Mouse (Mus musculus): Measurements from ENCODE around the gene Sptlc2. TPM values are rescaled to one million over a fixed set of nuclear protein-coding genes. Genes with fewer than 3 reads are reported as not detected.
"Not testable (repeated sequence)": the region's sequence is repeated elsewhere in the genome, so short reads cannot be mapped to it uniquely, and the experiment has no call there.

The Sptlc2 gene
- total and polyA plus RNA-seq, 2 experiments = 6.5 to 14.4 TPM

- no peak overlapping the region for H3K9ac ChIP-seq (ENCODE audit: low read depth, low read length)
- H3K4me3 ChIP-seq (ENCODE audit: insufficient read depth, low read depth, low read length) = no peak overlapping the region
- H3K27ac ChIP-seq (replicated peaks; ENCODE audit: insufficient read depth, low read depth, low read length) = no peak overlapping the region
- TF ChIP-seq POLR2A (IDR thresholded peaks at IDR 0.05; ENCODE audit: extremely low read depth, insufficient read depth, low read length) = no peak
- no peak for TF ChIP-seq CTCF (IDR thresholded peaks at IDR 0.05; ENCODE audit: low read depth, low read length)
- H3K4me1 ChIP-seq (ENCODE audit: control insufficient read depth, insufficient read depth, low read length) = no peaks in the 10 kb centered on the region
- WGBS = 86% methylated on average over 4 of the region's 4 CpGs
- no peak for DNase-seq (ENCODE audit: extremely low read depth, low read depth, low spot score)
- H3K36me3 ChIP-seq (ENCODE audit: control insufficient read depth, insufficient read depth, low read length) = peaks cover 5% of the 10 kb centered on the region; the same call in 1 of the 2 replicates
- H3K79me2 ChIP-seq (ENCODE audit: control insufficient read depth, insufficient read depth, low read length) = no peaks in the 10 kb centered on the region
- no peaks in the 10 kb centered on the region for H3K27me3 ChIP-seq (ENCODE audit: control insufficient read depth, insufficient read depth, low read length)
These were observed 60.1 kb downstream of the Sptlc2 start for GRCm38 (mm10) chr12:87328025-87328424.

DNA sequence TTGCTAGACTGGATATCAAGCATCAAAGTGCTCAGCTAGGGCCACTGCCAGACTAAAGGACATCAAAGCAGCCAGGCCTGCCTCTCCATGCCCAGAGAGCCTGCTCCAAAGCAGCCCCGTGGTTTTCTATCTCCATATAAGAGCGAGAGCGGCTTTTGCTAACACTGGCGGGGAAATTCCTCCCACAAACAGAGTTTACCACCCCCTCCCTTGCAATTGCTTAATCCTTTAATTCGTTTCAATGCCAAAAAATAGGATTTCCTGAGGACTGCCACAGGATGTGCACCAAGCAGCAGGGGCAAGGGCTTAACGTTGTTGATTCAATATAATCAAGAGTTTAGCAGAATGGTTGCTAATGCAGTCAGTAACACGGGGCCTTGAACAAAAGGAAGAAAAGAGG, 60.5 kb downstream of the Sptlc2 start:
- no peak overlapping the region for H3K27ac ChIP-seq (replicated peaks; ENCODE audit: insufficient read depth, low read depth, low read length)
- no peaks in the 10 kb centered on the region for H3K4me1 ChIP-seq (ENCODE audit: control insufficient read depth, insufficient read depth, low read length)
- no peak for DNase-seq (ENCODE audit: extremely low read depth, low read depth, low spot score)
- no peaks in the 10 kb centered on the region for H3K79me2 ChIP-seq (ENCODE audit: control insufficient read depth, insufficient read depth, low read length)
- no peak for TF ChIP-seq CTCF (IDR thresholded peaks at IDR 0.05; ENCODE audit: low read depth, low read length)
- TF ChIP-seq POLR2A (IDR thresholded peaks at IDR 0.05; ENCODE audit: extremely low read depth, insufficient read depth, low read length) = no peak
- H3K4me3 ChIP-seq (ENCODE audit: insufficient read depth, low read depth, low read length) = no peak overlapping the region
- H3K9ac ChIP-seq (ENCODE audit: low read depth, low read length) = no peak overlapping the region
- H3K36me3 ChIP-seq (ENCODE audit: control insufficient read depth, insufficient read depth, low read length) = peaks cover 5% of the 10 kb centered on the region; the same call in 1 of the 2 replicates
- H3K27me3 ChIP-seq (ENCODE audit: control insufficient read depth, insufficient read depth, low read length) = no peaks in the 10 kb centered on the region
- 22% methylated on average over 7 of the region's 7 CpGs for WGBS

DNA sequence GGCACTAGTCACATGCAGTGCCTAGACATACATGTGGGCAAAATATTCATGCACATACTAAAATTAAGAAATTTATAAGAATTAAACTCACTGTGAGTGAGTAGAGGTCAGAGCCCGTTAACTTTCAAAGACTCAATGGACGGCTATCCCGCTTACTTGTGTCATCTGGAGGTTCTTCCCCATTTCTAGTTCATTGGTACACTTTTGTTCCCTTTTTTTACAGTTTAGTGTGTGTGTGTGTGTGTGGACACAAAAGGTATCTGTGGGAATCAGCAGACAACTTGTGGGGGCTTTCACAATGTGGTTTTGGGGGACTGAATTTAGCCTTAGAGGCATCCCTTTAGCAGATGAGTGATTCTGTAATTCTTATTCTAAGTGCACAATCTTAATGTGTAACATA, 62.7 kb downstream of the Sptlc2 start:
- Histone ChIP-seq H3K27ac (replicated peaks; ENCODE audit: insufficient read depth, low read depth, low read length) (no peak overlapping the region), H3K36me3 (ENCODE audit: control insufficient read depth, insufficient read depth, low read length) (peaks cover 5% of the 10 kb centered on the region), H3K4me3 (ENCODE audit: insufficient read depth, low read depth, low read length) (no peak overlapping the region), H3K9ac (ENCODE audit: low read depth, low read length) (no peak overlapping the region), H3K4me1 (ENCODE audit: control insufficient read depth, insufficient read depth, low read length) (no peaks in the 10 kb centered on the region), H3K79me2 (ENCODE audit: control insufficient read depth, insufficient read depth, low read length) (no peaks in the 10 kb centered on the region), H3K27me3 (ENCODE audit: control insufficient read depth, insufficient read depth, low read length) (no peaks in the 10 kb centered on the region)
- no peak for DNase-seq (ENCODE audit: extremely low read depth, low read depth, low spot score)
- no peak for TF ChIP-seq CTCF (IDR thresholded peaks at IDR 0.05; ENCODE audit: low read depth, low read length)
- no peak for TF ChIP-seq POLR2A (IDR thresholded peaks at IDR 0.05; ENCODE audit: extremely low read depth, insufficient read depth, low read length)
- WGBS = 89% methylated on average over 3 of the region's 3 CpGs

DNA sequence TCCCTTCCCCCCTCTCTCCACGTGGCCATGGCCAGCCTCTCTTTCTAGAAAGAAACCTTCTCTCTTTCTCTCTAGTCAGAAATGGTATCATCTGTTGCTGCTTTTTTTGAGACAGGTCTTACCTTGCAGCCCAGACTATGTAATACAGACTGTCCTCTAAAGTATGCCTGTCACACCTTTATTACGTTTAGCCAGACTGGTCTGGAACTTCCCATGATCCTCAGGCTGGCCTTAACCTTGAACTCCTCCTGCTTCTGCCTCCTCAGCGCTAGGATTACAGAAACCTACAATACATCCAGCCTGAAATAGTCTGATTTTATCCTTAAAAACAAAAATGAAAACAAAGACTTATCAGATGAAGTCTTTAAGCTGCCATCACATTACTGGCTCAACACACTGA, 68.9 kb downstream of the Sptlc2 start:
- no peaks in the 10 kb centered on the region for H3K4me1 ChIP-seq (ENCODE audit: control insufficient read depth, insufficient read depth, low read length)
- no peak overlapping the region for H3K4me3 ChIP-seq (ENCODE audit: insufficient read depth, low read depth, low read length)
- H3K79me2 ChIP-seq (ENCODE audit: control insufficient read depth, insufficient read depth, low read length) = no peaks in the 10 kb centered on the region
- TF ChIP-seq CTCF (IDR thresholded peaks at IDR 0.05; ENCODE audit: low read depth, low read length) = no peak
- TF ChIP-seq POLR2A (IDR thresholded peaks at IDR 0.05; ENCODE audit: extremely low read depth, insufficient read depth, low read length) = no peak
- H3K27me3 ChIP-seq (ENCODE audit: control insufficient read depth, insufficient read depth, low read length) = no peaks in the 10 kb centered on the region
- peaks cover 3% of the 10 kb centered on the region for H3K36me3 ChIP-seq (ENCODE audit: control insufficient read depth, insufficient read depth, low read length)
- DNase-seq (ENCODE audit: extremely low read depth, low read depth, low spot score) = no peak
- H3K9ac ChIP-seq (ENCODE audit: low read depth, low read length) = no peak overlapping the region
- no peak overlapping the region for H3K27ac ChIP-seq (replicated peaks; ENCODE audit: insufficient read depth, low read depth, low read length)
- 84% methylated on average over 3 of the region's 3 CpGs for WGBS

DNA sequence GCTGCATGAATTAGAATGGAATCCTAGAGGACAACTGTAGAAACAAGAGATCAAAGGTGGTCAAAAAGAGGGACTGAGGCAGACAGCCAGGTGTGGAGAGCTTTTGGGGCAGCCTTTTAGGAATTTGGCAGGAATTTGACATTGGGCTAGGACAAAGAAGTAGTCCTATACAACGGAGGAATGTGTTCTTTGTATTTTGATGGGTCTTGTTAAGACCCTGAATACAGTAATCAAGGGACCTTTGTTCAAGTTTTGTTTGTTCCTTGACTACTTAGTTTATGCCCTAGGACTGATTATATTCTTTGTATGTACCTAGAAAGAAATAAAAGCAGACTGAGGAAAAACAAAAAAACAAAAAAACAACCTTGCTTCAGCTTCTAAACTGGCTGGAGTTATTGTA, 70.2 kb downstream of the Sptlc2 start:
- H3K36me3 ChIP-seq (ENCODE audit: control insufficient read depth, insufficient read depth, low read length) = no peaks in the 10 kb centered on the region; the same call in none of the 2 replicates
- no peak for DNase-seq (ENCODE audit: extremely low read depth, low read depth, low spot score)
- no peak overlapping the region for H3K27ac ChIP-seq (replicated peaks; ENCODE audit: insufficient read depth, low read depth, low read length)
- H3K4me3 ChIP-seq (ENCODE audit: insufficient read depth, low read depth, low read length) = no peak overlapping the region
- no peaks in the 10 kb centered on the region for H3K79me2 ChIP-seq (ENCODE audit: control insufficient read depth, insufficient read depth, low read length)
- H3K27me3 ChIP-seq (ENCODE audit: control insufficient read depth, insufficient read depth, low read length) = no peaks in the 10 kb centered on the region
- no peaks in the 10 kb centered on the region for H3K4me1 ChIP-seq (ENCODE audit: control insufficient read depth, insufficient read depth, low read length)
- WGBS = 98% methylated on average over 1 of the region's 1 CpGs
- H3K9ac ChIP-seq (ENCODE audit: low read depth, low read length) = no peak overlapping the region
- TF ChIP-seq CTCF (IDR thresholded peaks at IDR 0.05; ENCODE audit: low read depth, low read length) (no peak), POLR2A (IDR thresholded peaks at IDR 0.05; ENCODE audit: extremely low read depth, insufficient read depth, low read length) (no peak)

DNA sequence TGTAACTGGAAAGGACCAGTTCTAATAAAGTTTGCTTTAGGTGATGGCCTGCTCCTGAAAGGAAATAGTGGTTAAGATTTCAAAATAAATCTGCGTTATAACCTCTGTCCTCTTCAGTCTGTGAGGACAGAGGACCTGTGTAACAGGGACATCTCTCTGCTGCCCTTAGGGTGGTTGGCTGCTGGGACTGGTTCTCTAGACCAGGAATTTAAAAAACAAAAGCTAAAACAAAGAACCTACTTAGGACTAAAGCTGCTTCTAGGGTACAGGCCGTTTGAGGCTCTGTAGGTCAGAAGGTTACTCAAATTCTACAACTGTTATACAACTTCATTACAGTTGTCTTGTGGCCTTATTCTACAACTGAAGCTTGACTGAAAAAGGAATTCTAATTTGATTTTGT, 75.1 kb downstream of the Sptlc2 start:
- Histone ChIP-seq H3K36me3 (ENCODE audit: control insufficient read depth, insufficient read depth, low read length) (peaks cover 18% of the 10 kb centered on the region; the same call in 1 of the 2 replicates), H3K9ac (ENCODE audit: low read depth, low read length) (no peak overlapping the region), H3K79me2 (ENCODE audit: control insufficient read depth, insufficient read depth, low read length) (no peaks in the 10 kb centered on the region), H3K27ac (replicated peaks; ENCODE audit: insufficient read depth, low read depth, low read length) (no peak overlapping the region), H3K27me3 (ENCODE audit: control insufficient read depth, insufficient read depth, low read length) (no peaks in the 10 kb centered on the region), H3K4me1 (ENCODE audit: control insufficient read depth, insufficient read depth, low read length) (no peaks in the 10 kb centered on the region), H3K4me3 (ENCODE audit: insufficient read depth, low read depth, low read length) (no peak overlapping the region)
- no peak for DNase-seq (ENCODE audit: extremely low read depth, low read depth, low spot score)
- TF ChIP-seq POLR2A (IDR thresholded peaks at IDR 0.05; ENCODE audit: extremely low read depth, insufficient read depth, low read length) = no peak
- TF ChIP-seq CTCF (IDR thresholded peaks at IDR 0.05; ENCODE audit: low read depth, low read length) = no peak
- 67% methylated on average over 2 of the region's 2 CpGs for WGBS

DNA sequence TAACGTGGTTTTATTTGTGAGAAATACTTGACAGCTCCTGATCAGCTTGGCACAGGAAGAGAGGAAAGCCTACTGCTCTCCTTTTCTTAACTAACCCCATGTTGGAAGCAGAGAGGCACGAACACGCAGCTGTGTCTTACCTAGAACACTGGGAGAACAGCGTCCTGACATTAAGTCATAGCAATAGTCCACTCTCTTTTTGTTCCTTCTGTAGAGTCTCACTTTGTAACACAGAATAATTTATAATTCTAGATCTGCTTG, 81.6 kb downstream of the Sptlc2 start:
- not testable (repeated sequence) for H3K27ac ChIP-seq (replicated peaks; ENCODE audit: insufficient read depth, low read depth, low read length); H3K9ac ChIP-seq (ENCODE audit: low read depth, low read length); H3K4me1 ChIP-seq (ENCODE audit: control insufficient read depth, insufficient read depth, low read length); H3K79me2 ChIP-seq (ENCODE audit: control insufficient read depth, insufficient read depth, low read length); H3K4me3 ChIP-seq (ENCODE audit: insufficient read depth, low read depth, low read length); H3K27me3 ChIP-seq (ENCODE audit: control insufficient read depth, insufficient read depth, low read length); DNase-seq (ENCODE audit: extremely low read depth, low read depth, low spot score)
- peaks cover 14% of the 10 kb centered on the region; the same call in 1 of the 2 replicates for H3K36me3 ChIP-seq (ENCODE audit: control insufficient read depth, insufficient read depth, low read length)
- WGBS = 88% methylated on average over 4 of the region's 4 CpGs

Data from liver, adult 2 months (tissue).